Mouse (Mus musculus) liver, embryonic 13.5 days (tissue): ENCODE measurements at regions not wholly inside any gene's neighbourhood (a gene's known extent, or its start where the extent isn't known, plus 50 kb on each side); places are given as distances from the start of the nearest gene placed in this dataset.

Source experiments
- ATAC-seq: fragments of 200-750 bp; cut with Nextera tagmentation; 2 replicates; pipeline ENCODE4 v1.8.0; 2017; ENCODE audit warnings: low read depth, mild to moderate bottlenecking, moderate number of reproducible peaks, moderate library complexity
- DNase-seq: peaks from one replicate; pipeline ENCODE4 v3.0.0; 2022
- H3K27ac ChIP-seq: fragments of 300-500 bp; sonication (generic); 2 replicates; pipeline ENCODE4 v1.5.1; 2015; ENCODE audit warnings: moderate library complexity, mild to moderate bottlenecking, inconsistent platforms
- H3K27me3 ChIP-seq: fragments of 300-500 bp; sonication (generic); 2 replicates; pipeline ENCODE4 v1.6.1; 2015; ENCODE audit warnings: mild to moderate bottlenecking, inconsistent platforms
- H3K36me3 ChIP-seq: fragments of 300-500 bp; sonication (generic); 2 replicates; pipeline ENCODE4 v1.6.1; 2015; ENCODE audit warnings: mild to moderate bottlenecking, inconsistent platforms
- H3K4me1 ChIP-seq: fragments of 300-500 bp; sonication (generic); replicated peaks from 2 replicates; pipeline ENCODE4 v1.6.1; 2015; ENCODE audit warnings: inconsistent platforms
- H3K4me2 ChIP-seq: fragments of 300-500 bp; sonication (generic); 2 replicates; pipeline ENCODE4 v1.6.1; 2015; ENCODE audit warnings: inconsistent platforms, mild to moderate bottlenecking, moderate library complexity
- H3K4me3 ChIP-seq: fragments of 300-500 bp; sonication (generic); replicated peaks from 2 replicates; pipeline ENCODE4 v1.5.1; 2015; ENCODE audit warnings: mild to moderate bottlenecking, inconsistent platforms
- H3K9ac ChIP-seq: fragments of 300-500 bp; sonication (generic); 2 replicates; pipeline ENCODE4 v1.6.1; 2015; ENCODE audit warnings: mild to moderate bottlenecking, inconsistent platforms
- H3K9me3 ChIP-seq: fragments of 300-500 bp; sonication (generic); replicated peaks from 2 replicates; pipeline ENCODE4 v1.6.1; 2016; ENCODE audit warnings: inconsistent platforms
- WGBS: fragments of 180-500 bp; shearing (Covaris S2); methylation state at CpG from one replicate; pipeline ENCODE4 v1.1.7; 2015; ENCODE audit not compliant: insufficient replicate concordance; 5-methylcytosine and 5-hydroxymethylcytosine counted together

- H3K4me2 ChIP-seq: no peak overlapping the region
- H3K27ac ChIP-seq: no peak overlapping the region
- 60% methylated on average over 5 of the region's 5 CpGs for WGBS
- no peaks in the 10 kb centered on the region for H3K36me3 ChIP-seq
- no peaks in the 10 kb centered on the region for H3K9me3 ChIP-seq
- H3K4me3 ChIP-seq: no peak overlapping the region
- no peaks in the 10 kb centered on the region; the same call in 1 of the 2 replicates for H3K4me1 ChIP-seq
- ATAC-seq: no peak
- no peaks in the 10 kb centered on the region for H3K27me3 ChIP-seq
- no peak overlapping the region for H3K9ac ChIP-seq
- no peak for DNase-seq
These were observed 118.4 kb downstream of the Rplp1 start for GRCm38 (mm10) chr9:61795910-61796309.

DNA sequence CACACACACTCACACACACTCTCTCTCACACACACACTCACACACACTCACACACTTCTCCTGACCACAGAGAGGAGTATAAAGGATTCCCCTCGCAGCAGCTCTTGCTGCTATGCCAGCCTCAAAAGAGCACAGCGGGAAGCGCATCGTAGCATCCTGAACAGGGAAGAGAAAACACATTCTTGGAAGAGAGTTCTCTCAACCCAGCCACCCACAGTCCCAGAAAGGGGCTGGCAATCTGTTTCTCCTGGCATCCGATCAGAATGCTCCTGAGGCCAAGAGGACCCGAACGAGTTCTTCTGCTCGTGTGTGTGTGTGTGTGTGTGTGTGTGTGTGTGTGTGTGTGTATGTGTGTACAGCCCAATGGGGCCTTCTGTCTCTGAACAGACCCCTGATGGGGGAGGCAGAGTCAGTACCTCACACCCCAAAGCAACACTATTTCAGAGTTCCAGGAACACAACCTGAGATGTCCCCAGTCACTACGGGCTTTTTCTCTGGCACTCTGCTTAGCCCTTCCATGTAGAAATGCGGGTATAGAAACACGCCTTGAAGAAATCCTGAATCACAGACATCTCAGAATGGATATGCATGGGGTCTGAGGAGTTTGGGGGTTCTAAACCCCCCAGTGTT is 122.8 kb downstream of the Rplp1 start:
- Histone ChIP-seq H3K27me3 (no peaks in the 10 kb centered on the region), H3K4me2 (no peak overlapping the region), H3K36me3 (no peaks in the 10 kb centered on the region), H3K4me3 (no peak overlapping the region), H3K9ac (no peak overlapping the region), H3K9me3 (no peaks in the 10 kb centered on the region), H3K27ac (no peak overlapping the region), H3K4me1 (no peaks in the 10 kb centered on the region; the same call in 1 of the 2 replicates)
- WGBS: 75% methylated on average over 11 of the region's 11 CpGs
- DNase-seq (no peak), ATAC-seq (no peak)

GRCm38 (mm10) chr9:61790849-61791248 is 123.5 kb downstream of the Rplp1 start:
- no peak overlapping the region for H3K9ac ChIP-seq
- no peak for ATAC-seq
- 44% methylated on average over 2 of the region's 2 CpGs for WGBS

DNA sequence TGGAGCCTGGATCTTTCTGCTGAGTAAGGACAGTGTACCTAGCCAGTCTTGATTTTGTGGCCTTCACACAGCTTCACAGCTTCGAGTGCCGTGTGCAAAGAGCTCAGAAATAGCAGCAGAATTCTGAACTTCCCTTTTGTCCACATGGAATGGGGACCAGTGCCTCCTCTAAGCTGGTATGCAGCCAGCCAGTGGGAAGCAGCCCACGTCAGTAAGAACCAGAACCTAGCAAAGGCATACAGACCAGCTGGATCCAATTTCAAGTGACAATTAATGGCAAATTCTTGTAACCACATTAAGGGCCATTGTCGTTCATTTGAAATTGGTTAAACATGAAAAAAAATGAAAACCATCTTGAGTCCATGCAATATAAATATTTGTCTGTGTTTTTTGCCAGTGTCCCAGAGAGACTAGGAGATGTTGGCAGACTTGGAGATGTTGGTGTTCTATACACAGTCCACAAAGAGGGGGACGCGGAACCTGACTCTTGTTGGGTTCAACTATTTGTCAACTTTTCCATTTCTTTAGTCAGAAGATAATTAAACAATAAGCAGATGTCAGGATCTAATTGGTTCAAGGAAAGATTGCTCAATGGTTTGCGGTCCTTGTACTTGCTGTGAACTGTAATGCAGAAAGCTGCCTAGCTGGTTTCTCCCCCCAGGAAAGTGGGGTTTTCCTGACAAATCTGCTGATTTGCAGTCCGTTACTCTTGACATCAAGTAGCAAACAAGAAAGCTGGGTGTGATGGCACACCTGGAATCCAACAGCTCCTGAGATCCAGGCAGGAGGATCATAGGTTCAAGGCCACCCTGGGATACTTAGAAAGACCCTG is 125.1 kb downstream of the Rplp1 start:
- 54% methylated on average over 8 of the region's 8 CpGs for WGBS
- Histone ChIP-seq H3K4me3 (no peak overlapping the region), H3K36me3 (no peaks in the 10 kb centered on the region), H3K9ac (no peak overlapping the region), H3K27ac (no peak overlapping the region), H3K4me2 (no peak overlapping the region), H3K4me1 (no peaks in the 10 kb centered on the region), H3K9me3 (no peaks in the 10 kb centered on the region), H3K27me3 (no peaks in the 10 kb centered on the region)
- DNase-seq (no peak), ATAC-seq (no peak)

More at GRCm38 (mm10) chr9:61790849-61791248, 123.5 kb downstream of the Rplp1 start:
- no peak for DNase-seq
- Histone ChIP-seq H3K4me2 (no peak overlapping the region), H3K9me3 (no peaks in the 10 kb centered on the region), H3K27ac (no peak overlapping the region), H3K4me3 (no peak overlapping the region), H3K4me1 (no peaks in the 10 kb centered on the region; the same call in 1 of the 2 replicates), H3K36me3 (no peaks in the 10 kb centered on the region), H3K27me3 (no peaks in the 10 kb centered on the region)

DNA sequence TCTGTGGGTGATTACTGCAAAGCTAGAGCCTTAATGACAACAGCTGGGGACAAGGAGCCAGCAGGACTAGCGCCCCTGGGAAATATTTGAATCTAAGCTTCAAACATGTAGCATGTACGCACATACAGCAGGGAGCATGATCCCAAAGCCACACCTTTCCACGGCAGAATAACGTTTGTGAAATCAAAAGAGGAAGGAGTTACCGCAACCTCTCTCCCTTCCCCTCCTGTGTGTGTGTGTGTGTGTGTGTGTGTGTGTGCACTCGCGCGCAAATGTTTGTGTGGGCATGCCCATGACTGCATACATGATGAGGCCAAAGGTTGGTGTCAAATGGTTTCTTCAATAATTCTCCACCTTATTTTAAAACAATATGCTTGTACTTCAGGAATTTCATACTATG is 132.9 kb downstream of the Rplp1 start:
- ATAC-seq: no peak
- 66% methylated on average over 8 of the region's 8 CpGs for WGBS

DNA sequence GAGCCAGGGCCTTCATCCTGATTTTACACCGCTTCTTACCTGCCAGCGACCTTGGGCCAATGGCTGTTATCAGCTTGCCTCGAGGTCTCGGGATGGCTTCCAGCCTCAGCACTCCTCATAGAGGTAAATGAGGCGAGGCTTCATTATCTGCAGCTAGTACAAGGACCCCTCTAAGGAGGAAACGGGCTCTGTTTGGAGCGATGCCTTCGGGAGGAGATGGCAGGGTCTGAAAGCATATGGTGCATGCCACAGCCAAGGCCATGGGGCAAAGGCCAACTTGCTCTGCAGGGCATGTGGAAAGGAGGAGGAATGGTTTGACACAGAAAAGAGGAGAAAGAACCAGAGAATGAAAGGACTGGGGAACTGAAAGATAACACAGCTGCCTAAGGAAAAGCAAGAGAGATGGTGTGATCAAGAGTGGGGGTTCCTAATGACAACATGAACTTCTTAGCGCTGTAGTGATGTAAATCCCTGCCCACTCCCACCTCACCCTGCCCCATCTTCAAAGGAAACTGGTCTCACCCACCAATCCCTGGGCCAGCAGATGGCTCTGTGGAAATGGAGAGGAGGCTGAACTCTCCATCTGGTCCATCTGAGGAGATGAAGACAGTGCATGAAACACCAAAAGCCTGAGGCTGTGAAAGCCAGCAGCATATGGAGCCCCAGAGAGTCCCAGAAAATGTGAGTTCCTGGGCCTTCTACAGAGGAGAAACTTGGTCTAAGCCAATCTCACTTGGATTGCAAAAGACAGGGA is 134.0 kb downstream of the Rplp1 start:
- Histone ChIP-seq H3K27ac (no peak overlapping the region), H3K27me3 (no peaks in the 10 kb centered on the region), H3K36me3 (no peaks in the 10 kb centered on the region), H3K4me3 (no peak overlapping the region), H3K4me2 (no peak overlapping the region), H3K9me3 (no peaks in the 10 kb centered on the region), H3K4me1 (no peaks in the 10 kb centered on the region), H3K9ac (no peak overlapping the region)
- ATAC-seq: no peak
- no peak for DNase-seq
- WGBS: 59% methylated on average over 9 of the region's 9 CpGs

More for the DNA sequence above, 132.9 kb downstream of the Rplp1 start:
- no peak overlapping the region for H3K4me3 ChIP-seq
- no peaks in the 10 kb centered on the region for H3K9me3 ChIP-seq
- H3K36me3 ChIP-seq: no peaks in the 10 kb centered on the region
- DNase-seq: no peak
- H3K27ac ChIP-seq: no peak overlapping the region
- no peak overlapping the region for H3K4me2 ChIP-seq
- no peaks in the 10 kb centered on the region for H3K4me1 ChIP-seq
- H3K9ac ChIP-seq: no peak overlapping the region
- no peaks in the 10 kb centered on the region for H3K27me3 ChIP-seq

- Histone ChIP-seq H3K9ac (no peak overlapping the region), H3K4me3 (no peak overlapping the region), H3K27ac (no peak overlapping the region), H3K4me1 (no peaks in the 10 kb centered on the region), H3K4me2 (no peak overlapping the region), H3K36me3 (no peaks in the 10 kb centered on the region), H3K9me3 (no peaks in the 10 kb centered on the region), H3K27me3 (no peaks in the 10 kb centered on the region)
- ATAC-seq: no peak
- DNase-seq: no peak
These were observed 135.2 kb downstream of the Rplp1 start for GRCm38 (mm10) chr9:61779165-61779564.

DNA sequence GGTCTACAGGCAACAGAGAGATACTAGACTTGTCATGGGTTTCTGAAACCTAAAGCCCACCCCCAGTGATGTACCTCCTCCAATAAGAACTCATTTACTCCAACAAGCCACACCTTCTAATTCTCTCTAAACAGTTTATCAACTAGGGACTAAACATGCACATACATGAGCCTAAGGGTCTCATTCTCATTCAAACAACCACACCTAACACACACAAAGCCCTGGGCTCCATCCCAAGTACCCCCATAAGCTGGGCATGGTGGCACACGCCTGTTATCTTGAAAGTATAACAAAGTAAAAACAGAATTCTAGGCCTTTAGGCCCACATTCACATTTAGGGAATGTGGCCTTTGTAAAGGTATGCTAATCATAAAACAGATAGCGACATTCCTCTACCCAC is 137.9 kb downstream of the Rplp1 start:
- no peaks in the 10 kb centered on the region for H3K36me3 ChIP-seq
- H3K9me3 ChIP-seq: no peaks in the 10 kb centered on the region
- no peak overlapping the region for H3K4me2 ChIP-seq
- WGBS: 60% methylated on average over 2 of the region's 2 CpGs
- H3K9ac ChIP-seq: no peak overlapping the region
- H3K27me3 ChIP-seq: no peaks in the 10 kb centered on the region
- H3K4me1 ChIP-seq: no peaks in the 10 kb centered on the region
- DNase-seq (no peak), ATAC-seq (no peak)
- H3K27ac ChIP-seq: no peak overlapping the region
- H3K4me3 ChIP-seq: no peak overlapping the region

GRCm38 (mm10) chr9:61770207-61770955 is 144.0 kb downstream of the Rplp1 start:
- Histone ChIP-seq H3K36me3 (no peaks in the 10 kb centered on the region), H3K4me2 (no peak overlapping the region), H3K9ac (no peak overlapping the region), H3K4me3 (no peak overlapping the region), H3K27me3 (no peaks in the 10 kb centered on the region), H3K27ac (no peak overlapping the region), H3K4me1 (no peaks in the 10 kb centered on the region), H3K9me3 (no peaks in the 10 kb centered on the region)
- 68% methylated on average over 17 of the region's 17 CpGs for WGBS
- no peak for DNase-seq
- no peak for ATAC-seq

DNA sequence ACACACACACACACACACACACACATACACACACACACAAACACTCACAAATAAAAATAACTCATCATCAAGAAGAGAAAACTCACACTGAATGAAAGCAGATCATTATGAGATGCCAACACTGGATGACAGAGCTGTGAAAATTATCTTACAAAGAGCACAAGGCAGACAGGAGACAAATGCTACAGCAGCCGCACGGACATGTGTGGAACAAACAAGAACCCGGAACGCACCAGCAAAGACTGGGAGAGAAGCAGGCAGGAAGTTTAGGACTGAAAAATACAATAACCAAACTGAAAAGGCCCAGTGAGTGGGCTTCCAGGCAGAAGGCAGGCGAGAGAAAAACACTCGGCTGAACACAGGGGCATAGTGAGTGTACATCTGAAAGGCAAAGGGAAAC is 148.2 kb downstream of the Rplp1 start:
- Histone ChIP-seq H3K27ac (no peak overlapping the region), H3K9ac (no peak overlapping the region), H3K9me3 (no peaks in the 10 kb centered on the region), H3K4me2 (no peak overlapping the region), H3K4me1 (no peaks in the 10 kb centered on the region), H3K4me3 (no peak overlapping the region), H3K27me3 (no peaks in the 10 kb centered on the region), H3K36me3 (no peaks in the 10 kb centered on the region)
- WGBS: 73% methylated on average over 6 of the region's 6 CpGs
- ATAC-seq (no peak), DNase-seq (no peak)

- Histone ChIP-seq H3K4me1 (no peaks in the 10 kb centered on the region), H3K27ac (no peak overlapping the region), H3K9ac (no peak overlapping the region), H3K4me2 (no peak overlapping the region), H3K4me3 (no peak overlapping the region), H3K9me3 (no peaks in the 10 kb centered on the region), H3K36me3 (no peaks in the 10 kb centered on the region), H3K27me3 (no peaks in the 10 kb centered on the region)
- ATAC-seq (no peak), DNase-seq (no peak)
- WGBS: 48% methylated on average over 5 of the region's 5 CpGs
These were observed 149.0 kb downstream of the Rplp1 start for GRCm38 (mm10) chr9:61765366-61765765.
